Mouse (Mus musculus) myocyte (in vitro differentiated cells): Measurements from ENCODE around the gene Irf9.

Source experiments
- CEBPB ChIP-seq: IDR thresholded peaks from 2 replicates; pipeline ENCODE4 v1.6.1; 2011; ENCODE audit warnings: mild to moderate bottlenecking, moderate library complexity; ENCODE audit not compliant: poor library complexity, insufficient read depth, severe bottlenecking
- MAX ChIP-seq: IDR thresholded peaks from one replicate; pipeline ENCODE4 v1.6.1; 2011; ENCODE audit warnings: low read depth, mild to moderate bottlenecking, control low read depth
- MYOD1 ChIP-seq, 3 experiments: IDR thresholded peaks; one replicate each; pipeline ENCODE4 v1.6.1; 2011; ENCODE audit warnings: control low read depth in 2 of 3, low read depth in 2 of 3, mild to moderate bottlenecking in 2 of 3, moderate library complexity in 1 of 3; ENCODE audit not compliant: insufficient read length in 2 of 3, control insufficient read depth in 1 of 3
- MYOG ChIP-seq, 3 experiments: IDR thresholded peaks; one replicate each; pipeline ENCODE4 v1.6.1; 2011; ENCODE audit warnings: control low read depth in 2 of 3, low read depth in 2 of 3, mild to moderate bottlenecking in 2 of 3; ENCODE audit not compliant: insufficient read length in 2 of 3, control insufficient read depth in 1 of 3, insufficient read depth in 1 of 3
- POLR2A ChIP-seq: IDR thresholded peaks from one replicate; pipeline ENCODE4 v1.6.1; 2011; ENCODE audit warnings: low read depth, mild to moderate bottlenecking, control low read depth, moderate library complexity; ENCODE audit not compliant: insufficient read length
- TCF12 ChIP-seq: IDR thresholded peaks from one replicate; pipeline ENCODE4 v1.6.1; 2011; ENCODE audit warnings: mild to moderate bottlenecking, control low read depth; ENCODE audit not compliant: poor library complexity, insufficient read depth, severe bottlenecking
- USF1 ChIP-seq: IDR thresholded peaks from one replicate; pipeline ENCODE4 v1.6.1; 2011; ENCODE audit warnings: low read depth, mild to moderate bottlenecking, control low read depth, moderate library complexity

DNA sequence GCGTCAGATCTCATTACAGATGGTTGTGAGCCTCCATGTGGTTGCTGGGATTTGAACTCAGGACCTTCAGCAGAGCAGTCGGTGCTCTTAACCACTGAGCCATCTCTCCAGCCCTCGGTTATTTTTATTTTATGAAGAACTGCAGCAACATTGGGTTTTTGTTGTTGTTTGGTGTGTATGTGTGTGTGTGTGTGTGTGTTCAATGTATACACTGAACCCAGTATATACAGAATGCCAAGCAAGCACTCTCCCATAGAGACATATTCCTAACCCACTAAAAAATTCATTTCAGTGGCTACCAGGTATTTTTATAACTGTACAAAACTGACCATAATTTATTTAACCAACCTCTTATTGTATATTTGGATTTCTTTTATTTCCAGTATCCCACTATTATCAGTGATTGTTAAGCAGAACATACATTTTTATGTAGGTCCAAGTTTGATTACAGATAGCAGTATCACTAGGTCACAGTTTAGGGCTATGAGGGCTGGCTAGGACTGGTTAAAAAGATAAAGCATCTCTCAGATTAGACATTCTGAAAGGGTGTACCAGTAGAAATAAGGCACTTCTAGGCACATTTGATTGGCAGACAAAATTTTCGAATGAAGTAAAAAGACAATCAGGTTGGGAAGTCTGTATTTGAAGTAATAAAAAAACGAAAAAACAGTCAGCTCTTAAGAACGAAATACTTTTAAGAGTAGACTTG is 44.5 kb upstream of the Irf9 start:
- TF ChIP-seq MYOG (IDR thresholded peaks at IDR 0.05; ENCODE audit: control insufficient read depth in 1 of 3, insufficient read depth in 1 of 3, insufficient read length in 2 of 3, low read depth in 2 of 3) (no peak), POLR2A (no peak), MAX (no peak), CEBPB (no peak), TCF12 (no peak), MYOD1 (IDR thresholded peaks at IDR 0.05; ENCODE audit: control insufficient read depth in 1 of 3, insufficient read length in 2 of 3, low read depth in 2 of 3) (no peak), USF1 (no peak)
